Mouse (Mus musculus) liver, embryonic 13.5 days (tissue): ENCODE measurements around the gene Bckdhb. TPM values are rescaled to one million over a fixed set of nuclear protein-coding genes. Genes with fewer than 3 reads are reported as not detected.
"Not testable (repeated sequence)": the region's sequence is repeated elsewhere in the genome, so short reads cannot be mapped to it uniquely, and the experiment has no call there.

Source experiments
- ATAC-seq: fragments of 200-750 bp; cut with Nextera tagmentation; 2 replicates; pipeline ENCODE4 v1.8.0; 2017; ENCODE audit warnings: low read depth, mild to moderate bottlenecking, moderate number of reproducible peaks, moderate library complexity
- DNase-seq: peaks from one replicate; pipeline ENCODE4 v3.0.0; 2022
- H3K27ac ChIP-seq: fragments of 300-500 bp; sonication (generic); 2 replicates; pipeline ENCODE4 v1.5.1; 2015; ENCODE audit warnings: moderate library complexity, mild to moderate bottlenecking, inconsistent platforms
- H3K27me3 ChIP-seq: fragments of 300-500 bp; sonication (generic); 2 replicates; pipeline ENCODE4 v1.6.1; 2015; ENCODE audit warnings: mild to moderate bottlenecking, inconsistent platforms
- H3K36me3 ChIP-seq: fragments of 300-500 bp; sonication (generic); 2 replicates; pipeline ENCODE4 v1.6.1; 2015; ENCODE audit warnings: mild to moderate bottlenecking, inconsistent platforms
- H3K4me1 ChIP-seq: fragments of 300-500 bp; sonication (generic); replicated peaks from 2 replicates; pipeline ENCODE4 v1.6.1; 2015; ENCODE audit warnings: inconsistent platforms
- H3K4me2 ChIP-seq: fragments of 300-500 bp; sonication (generic); 2 replicates; pipeline ENCODE4 v1.6.1; 2015; ENCODE audit warnings: inconsistent platforms, mild to moderate bottlenecking, moderate library complexity
- H3K4me3 ChIP-seq: fragments of 300-500 bp; sonication (generic); replicated peaks from 2 replicates; pipeline ENCODE4 v1.5.1; 2015; ENCODE audit warnings: mild to moderate bottlenecking, inconsistent platforms
- H3K9ac ChIP-seq: fragments of 300-500 bp; sonication (generic); 2 replicates; pipeline ENCODE4 v1.6.1; 2015; ENCODE audit warnings: mild to moderate bottlenecking, inconsistent platforms
- H3K9me3 ChIP-seq: fragments of 300-500 bp; sonication (generic); replicated peaks from 2 replicates; pipeline ENCODE4 v1.6.1; 2016; ENCODE audit warnings: inconsistent platforms
- WGBS: fragments of 180-500 bp; shearing (Covaris S2); methylation state at CpG from one replicate; pipeline ENCODE4 v1.1.7; 2015; ENCODE audit not compliant: insufficient replicate concordance; 5-methylcytosine and 5-hydroxymethylcytosine counted together
- polyA plus RNA-seq: library from polyadenylated mRNA; unstranded; fragments of >200 nt; fragmentation: Nextera tagmentation; extraction: Ambion mirVana; gene quantifications from 2 replicates; pipeline ENCODE4 v1.2.1, GENCODE M21; 2015

Gene Bckdhb
- polyA plus RNA-seq, 1 experiment from 2014 or later, result 21.9 TPM

GRCm38 (mm10) chr9:83967439-83968050 lies 42.6 kb downstream of the Bckdhb start:
- 70% methylated on average over 9 of the region's 9 CpGs for WGBS
- Histone ChIP-seq H3K4me3 (no peak overlapping the region), H3K9me3 (no peaks in the 10 kb centered on the region), H3K27ac (no peak overlapping the region), H3K27me3 (no peaks in the 10 kb centered on the region), H3K4me1 (no peaks in the 10 kb centered on the region), H3K4me2 (no peak overlapping the region), H3K9ac (no peak overlapping the region), H3K36me3 (no peaks in the 10 kb centered on the region)
- no peak for ATAC-seq
- no peak for DNase-seq

DNA sequence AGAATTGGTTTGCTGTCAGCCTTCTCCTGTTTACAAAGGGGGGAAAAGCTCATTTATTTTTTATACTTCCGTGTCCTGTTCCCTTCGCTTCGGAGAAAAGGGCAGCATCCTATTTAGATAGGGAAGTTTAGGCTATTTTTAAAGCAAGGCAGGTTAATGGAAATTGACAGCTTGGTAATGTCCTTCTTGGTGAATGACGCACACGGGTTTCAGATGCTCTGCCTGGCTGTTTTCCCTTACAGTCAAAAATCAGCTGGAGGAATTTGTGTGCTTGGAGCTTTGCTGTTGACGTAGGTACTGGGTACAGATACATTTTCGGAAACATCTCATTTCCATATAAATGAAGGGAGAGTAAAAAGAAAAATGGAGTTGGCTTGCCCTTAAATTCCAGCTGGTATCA lies 44.4 kb downstream of the Bckdhb start:
- ATAC-seq, result no peak
- WGBS, result 75% methylated on average over 7 of the region's 7 CpGs
- no peaks in the 10 kb centered on the region for H3K9me3 ChIP-seq

DNA sequence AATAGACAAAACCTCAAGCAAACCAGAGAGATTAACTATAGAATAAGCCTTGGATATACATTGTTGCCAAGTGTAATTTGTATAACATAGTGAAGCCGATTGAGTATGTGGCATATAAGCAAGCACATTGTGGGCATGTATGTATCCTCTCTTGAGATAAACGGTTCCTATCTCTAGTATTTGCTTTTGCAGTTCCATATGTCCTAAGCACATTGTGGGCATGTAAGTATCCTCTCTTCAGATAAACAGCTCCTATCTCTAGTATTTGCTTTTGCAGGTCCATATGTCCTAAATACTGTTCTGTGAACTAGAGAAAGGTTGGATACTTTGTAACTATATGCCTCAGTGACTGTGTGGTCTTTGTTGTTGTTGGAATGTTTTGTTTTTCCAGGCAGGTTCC lies 48.5 kb downstream of the Bckdhb start:
- Histone ChIP-seq H3K4me1 (peaks cover 6% of the 10 kb centered on the region; the same call in 1 of the 2 replicates), H3K27ac (no peak overlapping the region), H3K9me3 (no peaks in the 10 kb centered on the region), H3K4me3 (no peak overlapping the region), H3K9ac (no peak overlapping the region), H3K4me2 (no peak overlapping the region), H3K27me3 (no peaks in the 10 kb centered on the region), H3K36me3 (no peaks in the 10 kb centered on the region)
- ATAC-seq (peak; percentile 76), DNase-seq (no peak)
- WGBS, result 34% methylated on average over 2 of the region's 2 CpGs

More for the DNA sequence above, 44.4 kb downstream of the Bckdhb start:
- Histone ChIP-seq H3K4me1 (peaks cover 6% of the 10 kb centered on the region; the same call in 1 of the 2 replicates), H3K4me3 (no peak overlapping the region), H3K27ac (no peak overlapping the region), H3K9ac (no peak overlapping the region), H3K27me3 (no peaks in the 10 kb centered on the region), H3K4me2 (no peak overlapping the region), H3K36me3 (no peaks in the 10 kb centered on the region)
- no peak for DNase-seq

DNA sequence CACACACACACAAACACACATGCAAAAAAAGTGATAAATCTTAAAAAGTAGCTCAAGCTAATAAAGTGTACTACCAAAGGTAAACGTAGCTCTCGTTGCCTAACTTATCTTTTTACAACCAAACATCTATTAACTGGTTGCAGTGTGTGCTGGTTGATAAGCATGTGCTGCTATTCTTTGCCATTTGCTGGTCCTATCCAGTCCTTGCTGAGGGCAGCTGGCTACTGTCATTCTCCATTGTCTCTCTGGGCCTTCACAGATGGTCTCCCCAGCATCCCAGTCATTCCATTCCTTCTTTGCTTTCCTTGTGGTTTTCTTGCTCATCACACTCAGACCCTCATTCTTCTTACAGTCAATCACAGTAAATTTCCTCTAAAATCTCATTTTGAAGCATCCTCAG lies 50.9 kb downstream of the Bckdhb start:
- Histone ChIP-seq H3K4me2 (no peak overlapping the region), H3K36me3 (no peaks in the 10 kb centered on the region), H3K4me1 (peaks cover 6% of the 10 kb centered on the region; the same call in 1 of the 2 replicates), H3K27ac (no peak overlapping the region), H3K4me3 (no peak overlapping the region), H3K9ac (no peak overlapping the region), H3K9me3 (no peaks in the 10 kb centered on the region), H3K27me3 (no peaks in the 10 kb centered on the region)
- DNase-seq (no peak), ATAC-seq (no peak)
- 27% methylated on average over 2 of the region's 2 CpGs for WGBS

- Histone ChIP-seq H3K27me3 (no peaks in the 10 kb centered on the region), H3K4me2 (no peak overlapping the region), H3K4me1 (no peaks in the 10 kb centered on the region), H3K9me3 (no peaks in the 10 kb centered on the region), H3K36me3 (no peaks in the 10 kb centered on the region), H3K27ac (no peak overlapping the region), H3K9ac (no peak overlapping the region), H3K4me3 (no peak overlapping the region)
- ATAC-seq, result no peak
- DNase-seq, result no peak
- WGBS, result 64% methylated on average over 7 of the region's 7 CpGs
Observed at GRCm38 (mm10) chr9:83981234-83981633, 56.3 kb downstream of the Bckdhb start.

DNA sequence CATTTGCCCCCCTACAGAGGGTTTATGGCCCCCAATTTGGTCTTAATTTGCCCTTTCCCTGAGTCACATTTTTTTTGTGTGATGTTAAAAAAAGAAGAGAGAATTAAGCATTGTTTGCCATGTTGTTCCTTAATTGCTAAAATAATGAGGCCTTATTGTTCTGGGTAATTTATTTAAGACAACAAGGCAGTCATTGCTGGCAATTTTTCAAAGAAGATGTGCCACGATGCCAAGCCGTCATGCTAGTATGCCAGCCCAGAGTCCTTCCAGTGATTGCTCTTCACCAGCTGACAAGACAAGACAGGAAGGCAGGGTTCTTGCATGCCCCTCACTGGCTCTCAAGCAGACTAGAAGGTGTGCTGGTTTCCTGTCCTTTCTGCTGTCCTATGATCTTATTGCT lies 84.0 kb downstream of the Bckdhb start:
- ATAC-seq, result no peak
- DNase-seq, result no peak
- no peak overlapping the region for H3K4me3 ChIP-seq
- no peak overlapping the region for H3K4me2 ChIP-seq
- no peak overlapping the region for H3K27ac ChIP-seq
- H3K9me3 ChIP-seq, result no peaks in the 10 kb centered on the region
- H3K9ac ChIP-seq, result no peak overlapping the region
- H3K36me3 ChIP-seq, result peaks cover 3% of the 10 kb centered on the region; the same call in 1 of the 2 replicates
- no peaks in the 10 kb centered on the region for H3K27me3 ChIP-seq
- 88% methylated on average over 2 of the region's 2 CpGs for WGBS
- no peaks in the 10 kb centered on the region for H3K4me1 ChIP-seq

- DNase-seq (no peak), ATAC-seq (no peak)
- Histone ChIP-seq H3K4me1 (no peaks in the 10 kb centered on the region), H3K4me3 (no peak overlapping the region), H3K36me3 (0 out of 2 replicates have a peak, but pooled peaks cover 4% of the 10 kb centered on the region), H3K27ac (no peak overlapping the region), H3K9ac (no peak overlapping the region), H3K4me2 (no peak overlapping the region), H3K9me3 (no peaks in the 10 kb centered on the region), H3K27me3 (no peaks in the 10 kb centered on the region)
Observed at GRCm38 (mm10) chr9:84011146-84011545, 86.2 kb downstream of the Bckdhb start.

GRCm38 (mm10) chr9:84018141-84018540 lies 93.2 kb downstream of the Bckdhb start:
- not testable (repeated sequence) for H3K27ac ChIP-seq, H3K4me1 ChIP-seq, H3K27me3 ChIP-seq, H3K4me3 ChIP-seq, H3K36me3 ChIP-seq, H3K9ac ChIP-seq, H3K9me3 ChIP-seq, DNase-seq, ATAC-seq, H3K4me2 ChIP-seq
- WGBS, result 73% methylated on average over 8 of the region's 8 CpGs

GRCm38 (mm10) chr9:84019627-84020026 lies 94.7 kb downstream of the Bckdhb start:
- Histone ChIP-seq H3K4me2 (no peak overlapping the region), H3K4me3 (no peak overlapping the region), H3K27me3 (no peaks in the 10 kb centered on the region), H3K9me3 (no peaks in the 10 kb centered on the region), H3K4me1 (no peaks in the 10 kb centered on the region), H3K36me3 (no peaks in the 10 kb centered on the region), H3K27ac (no peak overlapping the region), H3K9ac (no peak overlapping the region)
- DNase-seq (no peak), ATAC-seq (no peak)
- WGBS, result 58% methylated on average over 2 of the region's 2 CpGs

GRCm38 (mm10) chr9:84021189-84021588 lies 96.2 kb downstream of the Bckdhb start:
- DNase-seq (no peak), ATAC-seq (no peak)
- Histone ChIP-seq H3K27me3 (no peaks in the 10 kb centered on the region), H3K4me1 (no peaks in the 10 kb centered on the region), H3K9me3 (no peaks in the 10 kb centered on the region), H3K4me2 (no peak overlapping the region), H3K36me3 (no peaks in the 10 kb centered on the region), H3K27ac (no peak overlapping the region), H3K4me3 (no peak overlapping the region), H3K9ac (no peak overlapping the region)
- 66% methylated on average over 6 of the region's 6 CpGs for WGBS

DNA sequence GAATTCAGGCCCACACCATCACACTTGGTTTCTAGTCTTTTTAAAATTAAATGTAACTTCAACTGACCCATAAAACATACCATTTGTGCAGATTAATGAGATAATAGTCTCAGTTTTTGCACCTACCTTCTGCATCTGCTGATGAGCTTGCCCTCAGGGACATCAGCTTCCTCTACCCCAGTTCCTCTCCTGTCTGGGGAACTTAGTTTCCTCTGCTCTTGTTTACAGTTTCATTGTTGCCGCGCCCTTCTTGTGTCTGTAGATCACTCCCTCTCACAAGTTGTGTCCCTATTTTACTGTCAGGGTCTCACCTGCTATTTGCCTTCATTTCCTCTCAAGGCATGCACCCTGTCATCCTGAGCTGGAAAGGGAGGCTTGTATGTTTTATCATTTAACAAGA lies 103.2 kb downstream of the Bckdhb start:
- ATAC-seq (no peak), DNase-seq (no peak)
- H3K27ac ChIP-seq, result no peak overlapping the region
- WGBS, result 58% methylated on average over 2 of the region's 2 CpGs
- no peak overlapping the region for H3K9ac ChIP-seq
- H3K27me3 ChIP-seq, result no peaks in the 10 kb centered on the region
- H3K4me2 ChIP-seq, result no peak overlapping the region
- H3K4me1 ChIP-seq, result no peaks in the 10 kb centered on the region
- H3K36me3 ChIP-seq, result no peaks in the 10 kb centered on the region
- no peaks in the 10 kb centered on the region for H3K9me3 ChIP-seq
- no peak overlapping the region for H3K4me3 ChIP-seq

DNA sequence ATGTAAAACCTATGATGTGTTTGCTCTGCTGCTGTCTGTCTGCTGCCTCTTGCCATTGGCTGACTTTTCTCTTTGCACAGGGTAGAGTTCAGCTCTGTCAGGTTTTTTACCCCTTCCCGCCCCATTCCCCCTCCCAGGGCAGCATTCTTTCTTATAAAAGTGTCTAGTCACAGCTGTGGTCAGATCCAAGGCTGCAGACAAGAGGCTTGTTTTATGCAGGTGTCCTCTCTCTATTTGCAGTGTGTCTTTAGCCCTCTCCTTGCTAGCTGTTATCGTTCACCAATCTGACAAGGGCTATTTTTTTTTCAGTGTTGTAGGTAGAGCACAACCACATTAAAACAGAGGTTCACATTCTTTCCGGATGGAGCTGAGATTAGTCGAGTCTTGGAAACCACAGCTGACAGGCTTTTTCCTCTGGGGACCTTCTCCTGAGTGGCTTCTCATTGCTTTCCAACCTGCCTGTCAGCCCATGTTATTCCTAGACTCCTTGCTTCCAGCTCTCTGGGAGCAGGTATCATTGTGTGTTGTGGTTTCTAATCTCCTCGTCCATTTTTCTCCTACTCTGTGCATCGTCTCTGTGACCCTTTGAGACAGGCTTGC lies 105.8 kb downstream of the Bckdhb start:
- peak; percentile 41; the same call in 1 of the 2 replicates for ATAC-seq
- no peak overlapping the region for H3K27ac ChIP-seq
- no peak overlapping the region for H3K9ac ChIP-seq
- H3K4me2 ChIP-seq, result no peak overlapping the region
- no peak overlapping the region for H3K4me3 ChIP-seq
- no peaks in the 10 kb centered on the region for H3K27me3 ChIP-seq
- no peaks in the 10 kb centered on the region for H3K9me3 ChIP-seq
- no peaks in the 10 kb centered on the region for H3K36me3 ChIP-seq
- DNase-seq, result no peak
- 43% methylated on average over 6 of the region's 6 CpGs for WGBS
- no peaks in the 10 kb centered on the region for H3K4me1 ChIP-seq
